Mouse (Mus musculus) olfactory bulb, adult 2 months (tissue): ENCODE measurements at regions not wholly inside any gene's neighbourhood (a gene's known extent, or its start where the extent isn't known, plus 50 kb on each side); places are given as distances from the start of the nearest gene placed in this dataset.

Experiments
- H3K27ac ChIP-seq: fragments of 200-500 bp; 2 replicates; pipeline ENCODE4 v1.5.1; 2012; ENCODE audit warnings: low read depth, low read length; ENCODE audit not compliant: insufficient read depth
- H3K4me1 ChIP-seq: fragments of 200-500 bp; 2 replicates; pipeline ENCODE4 v1.6.1; 2012; ENCODE audit warnings: low read length; ENCODE audit not compliant: control insufficient read depth, insufficient read depth
- H3K4me3 ChIP-seq: fragments of 200-500 bp; 2 replicates; pipeline ENCODE4 v1.5.1; 2012; ENCODE audit warnings: mild to moderate bottlenecking, low read depth, low read length, moderate library complexity; ENCODE audit not compliant: insufficient read depth
- CTCF ChIP-seq: fragments of 200-500 bp; IDR thresholded peaks from 2 replicates; pipeline ENCODE4 v1.5.1; 2012; ENCODE audit warnings: low read depth, mild to moderate bottlenecking, low read length, moderate library complexity; ENCODE audit not compliant: insufficient read depth
- POLR2A ChIP-seq: fragments of 200-500 bp; IDR thresholded peaks from 2 replicates; pipeline ENCODE4 v1.6.1; 2012; ENCODE audit warnings: mild to moderate bottlenecking, low read depth, low read length, moderate library complexity; ENCODE audit not compliant: insufficient read depth
- WGBS: fragments of 180-500 bp; shearing (Covaris S2); methylation state at CpG from one replicate; pipeline ENCODE4 v1.1.7; 2018; 5-methylcytosine and 5-hydroxymethylcytosine counted together

DNA sequence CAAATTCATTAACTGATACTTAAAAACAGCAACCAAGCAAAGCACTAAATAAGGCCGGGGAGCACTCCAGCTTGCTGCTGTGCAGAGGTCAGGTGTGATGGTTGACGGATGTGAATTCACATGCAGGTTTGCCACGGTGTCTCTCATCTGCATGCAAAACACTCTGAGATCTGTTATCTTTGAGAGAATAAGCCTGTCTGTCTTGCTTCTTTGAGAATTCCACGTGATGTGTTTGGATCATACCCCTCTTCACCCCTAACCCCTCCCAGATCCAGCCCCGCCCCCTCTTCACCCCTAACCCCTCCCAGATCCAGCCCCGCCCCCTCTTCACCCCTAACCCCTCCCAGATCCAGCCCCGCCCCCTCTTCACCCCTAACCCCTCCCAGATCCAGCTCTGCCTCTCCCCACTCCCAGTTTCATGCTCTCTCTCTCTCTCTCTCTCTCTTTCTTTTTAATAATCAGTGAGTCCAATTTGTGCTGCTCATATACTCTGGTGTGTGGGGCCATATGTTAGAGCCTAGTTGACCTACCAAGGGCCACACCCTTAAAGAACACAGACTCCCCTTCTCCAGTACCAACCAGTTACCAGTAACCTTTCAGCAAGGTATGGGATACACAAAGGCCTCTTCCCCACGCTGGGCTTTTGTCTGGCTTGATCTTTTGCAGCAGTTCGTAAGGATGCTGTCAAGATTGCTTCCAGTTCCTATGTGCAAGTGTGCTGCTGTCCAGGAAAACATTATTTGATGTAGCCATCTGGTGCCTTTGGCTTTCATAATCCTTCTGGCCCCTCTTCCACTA lies 73.1 kb upstream of the Hnrnpk start:
- Histone ChIP-seq H3K27ac (no peak overlapping the region), H3K4me3 (no peak overlapping the region), H3K4me1 (peaks cover 6% of the 10 kb centered on the region; the same call in 1 of the 2 replicates)
- WGBS: 56% methylated on average over 9 of the region's 9 CpGs
- TF ChIP-seq POLR2A (no peak), CTCF (no peak)

GRCm38 (mm10) chr13:58475495-58475894 lies 72.4 kb upstream of the Hnrnpk start:
- H3K4me1 ChIP-seq: peaks cover 6% of the 10 kb centered on the region; the same call in 1 of the 2 replicates
- 46% methylated on average over 6 of the region's 6 CpGs for WGBS
- no peak overlapping the region for H3K4me3 ChIP-seq
- TF ChIP-seq CTCF: no peak
- TF ChIP-seq POLR2A: no peak
- H3K27ac ChIP-seq: no peak overlapping the region

- Histone ChIP-seq H3K4me3 (no peak overlapping the region), H3K4me1 (peaks cover 6% of the 10 kb centered on the region; the same call in 1 of the 2 replicates), H3K27ac (no peak overlapping the region)
- 79% methylated on average over 14 of the region's 14 CpGs for WGBS
- TF ChIP-seq CTCF: no peak
- TF ChIP-seq POLR2A: no peak
Measured at GRCm38 (mm10) chr13:58472455-58472854, 69.3 kb upstream of the Hnrnpk start.

DNA sequence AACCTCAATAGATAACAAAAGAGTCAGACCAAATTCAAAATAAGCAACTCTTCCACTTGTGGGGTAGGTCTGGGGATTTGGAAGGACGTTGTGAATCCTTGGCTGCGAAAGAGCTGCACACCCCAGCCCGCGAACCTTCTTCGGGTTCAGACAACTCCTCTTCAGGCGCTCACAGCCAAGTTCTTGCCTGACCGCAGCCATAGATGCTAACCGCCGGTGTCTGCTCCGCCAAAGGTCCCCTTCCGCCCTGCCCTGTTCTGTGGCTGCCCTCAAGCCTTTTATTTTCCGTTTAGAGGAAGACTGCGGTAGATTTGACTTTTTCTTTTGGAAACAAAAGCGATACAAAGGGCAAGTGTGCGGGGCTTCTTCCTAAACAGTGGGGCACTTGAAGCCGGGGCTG lies 68.6 kb upstream of the Hnrnpk start:
- peak overlapping the region; percentile 43 for H3K4me3 ChIP-seq
- no peak overlapping the region for H3K27ac ChIP-seq

DNA sequence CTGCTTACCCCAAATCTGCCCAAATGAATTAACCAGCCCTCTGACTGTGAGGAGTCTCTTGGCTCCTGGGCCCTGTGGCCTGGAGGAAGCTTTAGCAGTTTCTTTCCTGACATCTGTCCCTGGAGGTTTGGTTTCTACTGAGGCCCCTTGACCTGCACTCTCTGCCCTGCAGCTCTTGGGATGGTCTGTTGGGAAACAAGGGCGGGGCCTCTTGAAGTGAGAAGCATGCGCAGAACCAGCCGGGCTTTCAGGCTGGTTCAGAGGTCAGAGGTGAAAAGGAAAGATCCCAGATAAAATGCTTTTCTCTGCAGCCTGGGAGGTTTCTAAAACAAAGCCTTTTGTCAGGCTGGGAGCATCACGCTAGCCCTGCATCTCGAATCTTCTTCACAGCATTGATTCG lies 66.6 kb upstream of the Hnrnpk start:
- Histone ChIP-seq H3K4me3 (no peak overlapping the region), H3K27ac (no peak overlapping the region), H3K4me1 (peaks cover 6% of the 10 kb centered on the region; the same call in 1 of the 2 replicates)
- WGBS: 76% methylated on average over 6 of the region's 6 CpGs
- no peak for TF ChIP-seq CTCF
- no peak for TF ChIP-seq POLR2A

More for the DNA sequence above, 68.6 kb upstream of the Hnrnpk start:
- peaks cover 6% of the 10 kb centered on the region; the same call in 1 of the 2 replicates for H3K4me1 ChIP-seq
- TF ChIP-seq POLR2A (no peak), CTCF (no peak)
- WGBS: 4% methylated on average over 16 of the region's 16 CpGs

DNA sequence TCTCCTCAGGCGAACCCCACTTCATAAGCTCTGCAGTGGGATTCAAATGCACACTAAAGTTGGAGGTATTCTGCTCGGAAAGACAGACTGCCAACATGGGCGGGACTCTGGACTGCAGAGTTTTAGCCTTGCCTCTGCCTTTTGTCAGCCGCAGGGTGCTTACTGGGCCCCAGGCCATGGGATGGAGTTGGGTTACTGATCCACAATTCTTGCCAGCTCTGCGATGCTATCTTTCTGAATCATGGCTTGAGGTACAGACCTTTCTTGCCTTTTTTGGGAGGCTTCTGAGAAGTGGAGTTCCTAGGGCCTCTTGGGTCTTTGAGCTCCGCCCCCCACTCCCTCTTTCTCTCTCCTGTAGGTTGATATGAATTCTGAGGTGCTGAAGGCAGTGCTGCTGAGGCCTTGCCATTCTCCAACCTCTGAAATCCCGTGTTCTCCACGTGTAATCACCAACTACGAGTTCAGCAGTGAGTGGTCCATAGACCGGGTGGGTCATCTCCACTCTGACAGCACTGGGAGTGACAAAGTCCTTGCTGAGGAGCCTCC lies 64.0 kb upstream of the Hnrnpk start:
- no peak overlapping the region for H3K4me3 ChIP-seq
- no peak overlapping the region for H3K27ac ChIP-seq
- H3K4me1 ChIP-seq: peaks cover 3% of the 10 kb centered on the region; the same call in 1 of the 2 replicates
- WGBS: 93% methylated on average over 10 of the region's 10 CpGs
- TF ChIP-seq POLR2A (no peak), CTCF (no peak)

DNA sequence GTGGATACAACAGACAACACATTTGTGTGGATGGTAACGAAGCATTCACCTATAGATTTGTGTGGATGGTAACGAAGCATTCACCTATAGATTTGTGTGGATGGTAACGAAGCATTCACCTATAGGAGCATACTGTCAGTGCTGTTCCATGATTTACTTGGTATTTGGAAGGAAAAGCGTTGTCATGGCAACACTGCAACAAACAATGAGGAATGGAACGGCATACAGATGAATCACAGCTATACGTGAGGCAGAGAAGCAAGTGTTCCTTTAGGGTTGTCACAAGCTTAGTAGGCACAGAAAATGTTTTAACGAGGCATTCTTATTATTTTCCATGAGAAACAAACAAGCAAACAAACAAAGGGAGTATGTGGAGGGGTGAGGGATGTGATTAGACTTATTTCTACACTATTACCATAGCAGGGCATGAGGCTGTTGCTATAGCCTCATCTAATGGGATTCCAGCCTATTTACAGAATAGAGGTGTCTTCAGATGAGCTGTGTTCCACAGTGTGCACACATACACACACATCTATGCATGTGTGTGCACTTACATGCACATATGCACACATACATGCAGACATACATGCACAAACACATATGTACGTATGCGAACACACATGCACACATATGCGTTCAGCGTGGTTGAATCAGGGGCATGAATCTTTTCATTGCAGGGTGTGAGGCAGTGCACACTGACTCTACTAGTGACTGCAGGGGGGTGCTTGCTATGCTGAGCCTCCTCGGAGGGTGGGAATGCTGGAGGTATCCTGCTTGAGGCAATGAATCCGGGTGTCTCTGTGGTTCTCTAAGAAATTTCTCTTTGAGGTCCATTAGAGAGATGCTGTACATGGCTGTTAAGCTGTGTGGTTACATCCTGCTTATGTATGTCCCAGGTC lies 62.3 kb upstream of the Hnrnpk start:
- no peak overlapping the region for H3K27ac ChIP-seq
- no peaks in the 10 kb centered on the region for H3K4me1 ChIP-seq
- no peak overlapping the region for H3K4me3 ChIP-seq
- TF ChIP-seq CTCF (no peak), POLR2A (no peak)
- 63% methylated on average over 13 of the region's 13 CpGs for WGBS
